Mouse (Mus musculus): Measurements from ENCODE around the gene Hck. TPM values are rescaled to one million over a fixed set of nuclear protein-coding genes. Genes with fewer than 3 reads are reported as not detected.

Hck gene
- polyA plus RNA-seq, 1 experiment, result 2.3 TPM

- TF ChIP-seq CTCF (IDR thresholded peaks at IDR 0.05; ENCODE audit: borderline replicate concordance, extremely low read depth, insufficient read depth, insufficient read length) (peak; percentile 52), POLR2A (IDR thresholded peaks at IDR 0.05; ENCODE audit: borderline replicate concordance, extremely low read depth, insufficient read depth, insufficient read length, poor library complexity, severe bottlenecking) (no peak)
- DNase-seq (ENCODE audit: low read depth), result no peak
Measured at GRCm38 (mm10) chr2:153131019-153131418, 22.8 kb downstream of the Hck start.

- TF ChIP-seq CTCF (IDR thresholded peaks at IDR 0.05; ENCODE audit: borderline replicate concordance, extremely low read depth, insufficient read depth, insufficient read length), result peak; percentile 30; the same call in 1 of the 2 replicates
- TF ChIP-seq POLR2A (IDR thresholded peaks at IDR 0.05; ENCODE audit: borderline replicate concordance, extremely low read depth, insufficient read depth, insufficient read length, poor library complexity, severe bottlenecking), result no peak
- DNase-seq (ENCODE audit: low read depth), result peak; percentile 7
Measured at GRCm38 (mm10) chr2:153134237-153134636, 26.0 kb downstream of the Hck start.

- TF ChIP-seq POLR2A (IDR thresholded peaks at IDR 0.05; ENCODE audit: borderline replicate concordance, extremely low read depth, insufficient read depth, insufficient read length, poor library complexity, severe bottlenecking) (no peak), CTCF (IDR thresholded peaks at IDR 0.05; ENCODE audit: borderline replicate concordance, extremely low read depth, insufficient read depth, insufficient read length) (no peak)
- DNase-seq (ENCODE audit: low read depth), result no peak
Measured at GRCm38 (mm10) chr2:153136211-153136610, 27.9 kb downstream of the Hck start.

GRCm38 (mm10) chr2:153139158-153139557, 30.9 kb downstream of the Hck start:
- DNase-seq (ENCODE audit: low read depth), result no peak
- TF ChIP-seq POLR2A (IDR thresholded peaks at IDR 0.05; ENCODE audit: borderline replicate concordance, extremely low read depth, insufficient read depth, insufficient read length, poor library complexity, severe bottlenecking) (no peak), CTCF (IDR thresholded peaks at IDR 0.05; ENCODE audit: borderline replicate concordance, extremely low read depth, insufficient read depth, insufficient read length) (no peak)

- peak; percentile 87 for DNase-seq (ENCODE audit: low read depth)
- TF ChIP-seq CTCF (IDR thresholded peaks at IDR 0.05; ENCODE audit: borderline replicate concordance, extremely low read depth, insufficient read depth, insufficient read length) (no peak), POLR2A (IDR thresholded peaks at IDR 0.05; ENCODE audit: borderline replicate concordance, extremely low read depth, insufficient read depth, insufficient read length, poor library complexity, severe bottlenecking) (no peak)
Measured at GRCm38 (mm10) chr2:153139996-153140613, 31.8 kb downstream of the Hck start.

GRCm38 (mm10) chr2:153142620-153143199, 34.4 kb downstream of the Hck start:
- DNase-seq (ENCODE audit: low read depth), result peak; percentile 70
- TF ChIP-seq POLR2A (IDR thresholded peaks at IDR 0.05; ENCODE audit: borderline replicate concordance, extremely low read depth, insufficient read depth, insufficient read length, poor library complexity, severe bottlenecking) (no peak), CTCF (IDR thresholded peaks at IDR 0.05; ENCODE audit: borderline replicate concordance, extremely low read depth, insufficient read depth, insufficient read length) (peak; percentile 78; the same call in 1 of the 2 replicates)

GRCm38 (mm10) chr2:153145346-153145745, 37.1 kb downstream of the Hck start:
- no peak for TF ChIP-seq POLR2A (IDR thresholded peaks at IDR 0.05; ENCODE audit: borderline replicate concordance, extremely low read depth, insufficient read depth, insufficient read length, poor library complexity, severe bottlenecking)
- no peak for TF ChIP-seq CTCF (IDR thresholded peaks at IDR 0.05; ENCODE audit: borderline replicate concordance, extremely low read depth, insufficient read depth, insufficient read length)
- no peak for DNase-seq (ENCODE audit: low read depth)

- TF ChIP-seq POLR2A (IDR thresholded peaks at IDR 0.05; ENCODE audit: borderline replicate concordance, extremely low read depth, insufficient read depth, insufficient read length, poor library complexity, severe bottlenecking) (no peak), CTCF (IDR thresholded peaks at IDR 0.05; ENCODE audit: borderline replicate concordance, extremely low read depth, insufficient read depth, insufficient read length) (no peak)
- no peak for DNase-seq (ENCODE audit: low read depth)
Measured at GRCm38 (mm10) chr2:153147236-153147635, 39.0 kb downstream of the Hck start.

GRCm38 (mm10) chr2:153147715-153148114, 39.4 kb downstream of the Hck start:
- TF ChIP-seq CTCF (IDR thresholded peaks at IDR 0.05; ENCODE audit: borderline replicate concordance, extremely low read depth, insufficient read depth, insufficient read length) (peak; percentile 88), POLR2A (IDR thresholded peaks at IDR 0.05; ENCODE audit: borderline replicate concordance, extremely low read depth, insufficient read depth, insufficient read length, poor library complexity, severe bottlenecking) (no peak)
- DNase-seq (ENCODE audit: low read depth), result peak; percentile 68

- TF ChIP-seq CTCF (IDR thresholded peaks at IDR 0.05; ENCODE audit: borderline replicate concordance, extremely low read depth, insufficient read depth, insufficient read length), result no peak
- no peak for TF ChIP-seq POLR2A (IDR thresholded peaks at IDR 0.05; ENCODE audit: borderline replicate concordance, extremely low read depth, insufficient read depth, insufficient read length, poor library complexity, severe bottlenecking)
- DNase-seq (ENCODE audit: low read depth), result no peak
Measured at GRCm38 (mm10) chr2:153149742-153150141, 41.5 kb downstream of the Hck start.

GRCm38 (mm10) chr2:153151026-153151425, 42.8 kb downstream of the Hck start:
- TF ChIP-seq POLR2A (IDR thresholded peaks at IDR 0.05; ENCODE audit: borderline replicate concordance, extremely low read depth, insufficient read depth, insufficient read length, poor library complexity, severe bottlenecking) (no peak), CTCF (IDR thresholded peaks at IDR 0.05; ENCODE audit: borderline replicate concordance, extremely low read depth, insufficient read depth, insufficient read length) (no peak)
- no peak for DNase-seq (ENCODE audit: low read depth)

All from brain, embryonic 14.5 days (tissue).